Mouse (Mus musculus): ENCODE measurements around the gene Oas1a.

DNA sequence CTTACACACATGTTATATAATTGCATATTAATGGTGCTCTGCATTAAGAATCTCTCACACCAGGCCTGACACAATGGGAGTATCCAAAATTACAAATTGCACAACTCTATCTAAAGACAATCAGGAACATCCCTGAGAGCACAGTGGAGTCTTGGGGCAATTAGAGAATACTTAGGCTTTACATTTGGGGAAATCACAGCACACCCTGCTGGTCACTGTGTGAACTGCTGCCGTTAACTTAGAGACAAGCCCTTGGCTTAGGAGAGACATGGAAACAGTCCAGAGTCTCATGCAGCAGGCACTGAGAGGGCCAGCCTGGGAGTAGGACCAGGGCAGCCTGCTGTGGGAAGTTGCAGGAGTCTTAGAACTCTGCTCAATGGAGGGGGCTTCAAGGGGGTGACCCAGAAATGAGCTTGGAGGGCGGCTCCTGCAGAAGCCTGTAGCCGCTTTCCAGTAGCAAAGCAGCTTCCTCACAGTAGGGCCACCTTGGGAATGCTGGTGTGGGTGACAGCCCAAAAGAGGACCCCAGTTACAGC, 57.7 kb downstream of the Oas1a start:
- TF ChIP-seq CTCF (IDR thresholded peaks at IDR 0.05), result peak; percentile 71
- TF ChIP-seq POLR2A (IDR thresholded peaks at IDR 0.05; ENCODE audit: insufficient read depth, low read depth, low read length), result no peak
